7 mouse cellular contexts compared by ENCODE assay signal in the genomic region with DNA sequence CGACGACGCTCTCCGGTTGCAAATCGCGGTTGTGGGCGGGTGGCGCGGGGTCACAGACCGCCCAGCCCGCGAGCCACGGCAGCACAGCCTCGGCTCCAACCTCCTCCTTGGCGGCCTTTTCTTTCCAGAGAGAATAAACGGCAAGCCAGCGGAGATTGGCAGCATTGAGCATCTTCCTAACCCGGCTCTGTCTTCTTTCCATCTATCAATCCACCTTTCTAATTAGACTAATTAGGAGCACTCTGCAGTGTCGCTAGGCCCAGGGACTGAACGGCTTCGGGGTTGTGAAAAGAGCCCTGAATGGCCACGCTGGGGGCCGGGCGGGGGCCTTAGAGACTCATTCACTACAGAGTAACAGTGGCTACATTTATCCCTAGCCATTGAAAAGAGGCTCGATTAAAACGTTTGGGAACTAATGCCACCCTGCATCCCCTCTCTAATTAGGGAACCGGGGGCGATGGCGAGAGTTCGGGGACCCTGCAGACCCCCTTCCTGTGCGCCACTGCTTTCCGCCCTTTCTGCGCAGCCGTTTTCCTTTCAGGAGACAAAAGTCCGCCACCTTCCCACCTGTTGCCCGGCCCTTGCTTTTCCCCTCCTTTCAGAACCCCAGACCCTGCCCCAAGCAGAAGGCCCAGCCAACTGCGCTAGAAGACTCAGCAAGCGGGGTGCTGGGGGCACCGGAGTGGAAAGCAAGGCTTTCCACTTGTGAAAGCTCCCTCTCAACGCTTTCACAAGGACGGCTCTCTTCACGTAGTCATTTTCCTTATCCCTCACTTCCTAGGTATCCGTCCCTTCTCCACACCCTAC. TPM values are rescaled to one million over a fixed set of nuclear protein-coding genes. Genes with fewer than 3 reads are reported as not detected.
DNase-seq lines count a peak whose midpoint lies in the region; ATAC-seq lines count a peak whose summit lies in the region.

No protein-coding gene starts in this region.

- H3K27me3 ChIP-seq in lung, embryonic 15.5 days, result peaks cover 91% of the 10 kb centered on the region
- peaks cover 76% of the 10 kb centered on the region for H3K27me3 ChIP-seq in forebrain, embryonic 11.5 days (ENCODE audit: control insufficient read depth, insufficient read depth, low read length)
- H3K27me3 ChIP-seq in limb, embryonic 12.5 days, result peaks cover 85% of the 10 kb centered on the region
- peaks cover 78% of the 10 kb centered on the region for H3K27me3 ChIP-seq in stomach, embryonic 15.5 days (replicated peaks)

- H3K27ac ChIP-seq in lung, embryonic 15.5 days, result no peak overlapping the region
- H3K27ac ChIP-seq in forebrain, embryonic 11.5 days (ENCODE audit: low read depth, low read length), result no peak overlapping the region
- H3K27ac ChIP-seq in limb, embryonic 12.5 days, result no peak overlapping the region
- H3K27ac ChIP-seq in stomach, embryonic 15.5 days, result no peak overlapping the region

- no peaks in the 10 kb centered on the region for H3K9me3 ChIP-seq in lung, embryonic 15.5 days
- H3K9me3 ChIP-seq in forebrain, embryonic 11.5 days (ENCODE audit: control insufficient read depth, low read length), result no peaks in the 10 kb centered on the region
- H3K9me3 ChIP-seq in limb, embryonic 12.5 days, result no peaks in the 10 kb centered on the region
- H3K9me3 ChIP-seq in stomach, embryonic 15.5 days, result no peaks in the 10 kb centered on the region

- no peak overlapping the region for H3K9ac ChIP-seq in lung, embryonic 15.5 days
- peak overlapping the region; percentile 32; the same call in 1 of the 2 replicates for H3K9ac ChIP-seq in forebrain, embryonic 11.5 days (ENCODE audit: low read length)
- no peak overlapping the region for H3K9ac ChIP-seq in limb, embryonic 12.5 days (replicated peaks)
- no peak overlapping the region for H3K9ac ChIP-seq in stomach, embryonic 15.5 days

- peaks cover 16% of the 10 kb centered on the region for H3K4me1 ChIP-seq in lung, embryonic 15.5 days
- peaks cover 12% of the 10 kb centered on the region for H3K4me1 ChIP-seq in forebrain, embryonic 11.5 days (replicated peaks; ENCODE audit: control insufficient read depth, insufficient read depth, low read length)
- H3K4me1 ChIP-seq in limb, embryonic 12.5 days (replicated peaks), result peaks cover 15% of the 10 kb centered on the region
- H3K4me1 ChIP-seq in stomach, embryonic 15.5 days, result peaks cover 10% of the 10 kb centered on the region

- peak overlapping the region; percentile 47 for H3K4me2 ChIP-seq in lung, embryonic 15.5 days
- peak overlapping the region; percentile 47 for H3K4me2 ChIP-seq in forebrain, embryonic 11.5 days (ENCODE audit: low read depth, low read length, severe bottlenecking)
- H3K4me2 ChIP-seq in limb, embryonic 12.5 days, result peak overlapping the region; percentile 59
- peak overlapping the region; percentile 42 for H3K4me2 ChIP-seq in stomach, embryonic 15.5 days

- no peak for ATAC-seq in lung, embryonic 15.5 days (ENCODE audit: borderline replicate concordance, extremely low read depth, low FRiP score, low TSS enrichment)
- no peak for ATAC-seq in forebrain, embryonic 11.5 days (replicated peaks; ENCODE audit: low FRiP score)
- 0 out of 2 replicates have a peak, but pooled peaks have one; percentile 42 for ATAC-seq in limb, embryonic 12.5 days (ENCODE audit: insufficient number of reproducible peaks, insufficient read depth, low FRiP score, low TSS enrichment, low read depth)
- ATAC-seq in stomach, embryonic 15.5 days (ENCODE audit: insufficient read depth, low FRiP score, low read depth), result no peak
- ATAC-seq in activated CD4-positive, CD25-positive, alpha-beta regulatory T cell, adult 4 months, result no peak

- no peaks in the 10 kb centered on the region for H3K36me3 ChIP-seq in lung, embryonic 15.5 days
- H3K36me3 ChIP-seq in forebrain, embryonic 11.5 days (ENCODE audit: control insufficient read depth, insufficient read depth, low read length), result no peaks in the 10 kb centered on the region
- H3K36me3 ChIP-seq in limb, embryonic 12.5 days, result no peaks in the 10 kb centered on the region
- no peaks in the 10 kb centered on the region for H3K36me3 ChIP-seq in stomach, embryonic 15.5 days

- no peak for DNase-seq in lung, adult 18-20 months
- peak; percentile 65 for DNase-seq in forebrain, embryonic 11.5 days (ENCODE audit: low spot score)
- DNase-seq in urinary bladder, postnatal 25 days (ENCODE audit: low spot score), result no peak

- H3K4me3 ChIP-seq in lung, embryonic 15.5 days, result peak overlapping the region; percentile 27
- peak overlapping the region; percentile 21 for H3K4me3 ChIP-seq in forebrain, embryonic 11.5 days (ENCODE audit: low read depth, low read length)
- peak overlapping the region; percentile 35 for H3K4me3 ChIP-seq in limb, embryonic 12.5 days (replicated peaks)
- peak overlapping the region; percentile 22; the same call in 1 of the 2 replicates for H3K4me3 ChIP-seq in stomach, embryonic 15.5 days (replicated peaks)

- 2% methylated on average over 43 of the region's 43 CpGs for WGBS in lung, embryonic 15.5 days
- under 1% methylated on average over 43 of the region's 43 CpGs for WGBS in forebrain, embryonic 11.5 days
- 1% methylated on average over 43 of the region's 43 CpGs for WGBS in limb, embryonic 12.5 days
- 2% methylated on average over 43 of the region's 43 CpGs for WGBS in stomach, embryonic 15.5 days

RNA-seq across cellular contexts. Expression of a gene that starts 12.6 kb away (rescaled TPM):
- polyA plus RNA-seq in lung, embryonic 15.5 days (2015; fragmentation: Nextera tagmentation; extraction: Ambion mirVana), result 0.04 and 0.06 TPM in 2 replicates
- 4.4 and 4.8 TPM in 2 replicates for polyA plus RNA-seq in forebrain, embryonic 11.5 days (2014; fragmentation: Nextera tagmentation; extraction: Ambion mirVana)
- polyA plus RNA-seq in limb, embryonic 12.5 days (2016; fragmentation: Nextera tagmentation; extraction: Ambion mirVana), result 0.17 and 0.25 TPM in 2 replicates
- 0.05 TPM in 1 of 2 replicates, not detected in the other for polyA plus RNA-seq in stomach, embryonic 15.5 days (2015; fragmentation: Nextera tagmentation; extraction: Ambion mirVana)
- not detected for polyA plus RNA-seq in activated CD4-positive, CD25-positive, alpha-beta regulatory T cell, adult 4 months (2017; shearing (Covaris generic))

RNA-seq across cellular contexts. Expression of a gene that starts 49.9 kb away (rescaled TPM):
- polyA plus RNA-seq in lung, embryonic 15.5 days (2015; fragmentation: Nextera tagmentation; extraction: Ambion mirVana), result 652 and 689 TPM in 2 replicates
- polyA plus RNA-seq in forebrain, embryonic 11.5 days (2014; fragmentation: Nextera tagmentation; extraction: Ambion mirVana), result 697 and 773 TPM in 2 replicates
- polyA plus RNA-seq in limb, embryonic 12.5 days (2016; fragmentation: Nextera tagmentation; extraction: Ambion mirVana), result 760 and 773 TPM in 2 replicates
- polyA plus RNA-seq in stomach, embryonic 15.5 days (2015; fragmentation: Nextera tagmentation; extraction: Ambion mirVana), result 594 and 688 TPM in 2 replicates
- polyA plus RNA-seq in activated CD4-positive, CD25-positive, alpha-beta regulatory T cell, adult 4 months (2017; shearing (Covaris generic)), result 1,000 to 10,000 TPM in 1 of 2 experiments, 100 to 1,000 TPM in 1; 915 to 1,034 TPM
